Mouse (Mus musculus) brown adipose tissue, adult 24 weeks (tissue): Measurements from ENCODE around the gene Txlnb. TPM values are rescaled to one million over a fixed set of nuclear protein-coding genes. Genes with fewer than 3 reads are reported as not detected.
A peak's percentile ranks its signal among the peaks of the same experiment; 100 is the strongest.
"Not testable (repeated sequence)": the region's sequence is repeated elsewhere in the genome, so short reads cannot be mapped to it uniquely, and the experiment has no call there.

ENCODE experiments used
- H3K27ac ChIP-seq: fragments of 200-500 bp; replicated peaks from 2 replicates; pipeline ENCODE4 v1.5.1; 2012; ENCODE audit warnings: low read depth, mild to moderate bottlenecking, low read length
- H3K4me1 ChIP-seq: fragments of 200-500 bp; 2 replicates; pipeline ENCODE4 v1.6.1; 2012; ENCODE audit warnings: low read length, mixed read lengths; ENCODE audit not compliant: control insufficient read depth, insufficient read depth, insufficient read length
- H3K4me3 ChIP-seq: fragments of 200-500 bp; 2 replicates; pipeline ENCODE4 v1.5.1; 2012; ENCODE audit warnings: low read depth, mild to moderate bottlenecking, low read length, moderate library complexity; ENCODE audit not compliant: insufficient read depth
- polyA plus RNA-seq: library from polyadenylated mRNA; stranded (reverse); fragments of >200 nt; gene quantifications from 2 replicates; pipeline ENCODE4 v1.2.4, GENCODE M21; 2012; ENCODE audit not compliant: missing spikeins, insufficient read depth, insufficient read length

Gene Txlnb
- polyA plus RNA-seq, 1 experiment: 12.1 TPM

DNA sequence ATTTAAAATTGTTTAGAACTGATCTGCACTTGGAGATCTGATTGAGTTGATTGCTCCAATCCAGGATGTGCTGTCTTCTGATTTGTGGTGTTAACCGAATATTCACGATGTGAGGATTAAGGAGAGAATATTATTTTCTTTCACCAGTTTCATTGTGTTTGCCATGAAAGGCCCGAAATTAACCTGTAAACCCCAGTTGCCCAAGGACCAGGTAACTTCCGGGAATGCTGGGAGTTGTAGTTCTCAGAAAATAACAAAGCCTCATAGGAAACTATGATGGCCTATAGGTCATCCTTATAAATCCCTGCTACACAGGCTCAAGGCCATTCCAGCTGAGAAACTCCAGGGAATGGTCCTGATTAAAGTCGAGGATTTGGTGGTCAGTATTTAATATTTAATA lies 1.6 kb upstream of the Txlnb start:
- Histone ChIP-seq H3K27ac (no peak overlapping the region), H3K4me1 (peaks cover 8% of the 10 kb centered on the region), H3K4me3 (no peak overlapping the region)

- H3K4me1 ChIP-seq: peaks cover 8% of the 10 kb centered on the region
- H3K4me3 ChIP-seq: no peak overlapping the region
- H3K27ac ChIP-seq: 0 out of 2 replicates have a peak overlapping the region, but pooled peaks have one; percentile 3
These were observed 799 bp upstream of the Txlnb start for GRCm38 (mm10) chr10:17795227-17795626.

DNA sequence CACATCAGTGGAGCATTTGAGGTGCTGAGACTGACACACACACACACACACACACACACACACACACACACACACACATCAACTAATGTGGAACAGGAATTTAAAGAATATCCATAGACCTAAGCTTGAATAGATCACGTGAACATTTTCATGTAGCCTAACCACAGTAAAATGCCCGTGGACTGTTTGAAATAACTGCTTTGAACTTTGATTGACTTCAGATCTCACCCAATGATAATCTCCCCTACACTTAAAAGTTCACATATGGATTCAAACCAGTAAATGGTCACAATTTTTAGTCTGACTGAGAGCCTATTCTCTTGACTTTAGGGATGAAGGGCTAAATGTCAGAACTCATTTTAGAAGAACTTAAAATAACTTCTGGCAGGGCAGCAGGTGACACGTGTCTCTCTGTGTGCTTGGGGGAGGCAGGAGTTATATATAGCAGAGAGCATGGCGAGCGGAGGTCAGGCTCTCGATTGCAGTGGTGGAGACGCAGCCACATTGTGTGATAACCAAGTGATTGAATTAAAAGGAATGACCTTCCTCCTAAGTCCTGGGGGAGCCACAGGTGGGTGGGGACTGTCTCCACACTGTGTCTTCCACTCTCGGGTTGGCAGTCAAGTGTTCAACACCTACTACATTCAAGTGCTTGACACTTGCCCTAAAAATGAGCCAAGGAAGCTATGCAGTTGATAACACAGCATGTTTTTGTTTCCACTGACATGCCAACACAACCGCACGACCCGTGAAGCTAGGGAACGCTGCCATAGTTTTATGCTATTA lies 1.0 kb downstream of the Txlnb start:
- Histone ChIP-seq H3K4me3 (peak overlapping the region; percentile 49), H3K4me1 (peaks cover 8% of the 10 kb centered on the region), H3K27ac (peak overlapping the region; percentile 76)

DNA sequence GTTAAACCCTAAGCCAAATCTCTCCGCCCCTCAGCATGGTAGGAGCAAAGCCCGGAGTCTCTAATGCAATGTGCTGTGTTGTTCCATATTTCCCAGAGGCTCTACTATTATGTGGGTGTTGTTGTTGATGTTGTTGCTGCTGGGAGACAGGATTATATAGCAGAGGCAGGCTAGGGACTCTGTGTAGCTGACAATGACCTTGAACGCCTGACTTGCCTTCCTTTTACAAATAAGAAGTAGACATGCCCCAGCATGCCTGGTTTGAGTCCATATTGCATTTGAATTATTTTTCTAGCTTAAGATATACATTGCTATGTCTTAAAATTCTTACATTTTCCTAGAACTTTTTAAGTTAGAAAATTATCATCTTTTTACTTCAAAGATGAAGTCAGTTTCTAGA lies 1.7 kb downstream of the Txlnb start:
- Histone ChIP-seq H3K4me3 (peak overlapping the region; percentile 49), H3K27ac (peak overlapping the region; percentile 76), H3K4me1 (peaks cover 8% of the 10 kb centered on the region)

- Histone ChIP-seq H3K27ac (no peak overlapping the region), H3K4me3 (no peak overlapping the region)
These were observed 5.8 kb downstream of the Txlnb start for GRCm38 (mm10) chr10:17801788-17802187.

GRCm38 (mm10) chr10:17808526-17808925 lies 12.5 kb downstream of the Txlnb start:
- Histone ChIP-seq H3K4me3 (no peak overlapping the region), H3K4me1 (no peaks in the 10 kb centered on the region), H3K27ac (no peak overlapping the region)

More at GRCm38 (mm10) chr10:17801788-17802187, 5.8 kb downstream of the Txlnb start:
- peaks cover 3% of the 10 kb centered on the region; the same call in 1 of the 2 replicates for H3K4me1 ChIP-seq

GRCm38 (mm10) chr10:17815052-17815451 lies 19.0 kb downstream of the Txlnb start:
- no peaks in the 10 kb centered on the region for H3K4me1 ChIP-seq
- no peak overlapping the region for H3K27ac ChIP-seq
- H3K4me3 ChIP-seq: no peak overlapping the region

- not testable (repeated sequence) for H3K27ac ChIP-seq, H3K4me1 ChIP-seq
These were observed 24.4 kb downstream of the Txlnb start for GRCm38 (mm10) chr10:17820422-17820821.

GRCm38 (mm10) chr10:17827391-17827790 lies 31.4 kb downstream of the Txlnb start:
- Histone ChIP-seq H3K27ac (no peak overlapping the region), H3K4me1 (no peaks in the 10 kb centered on the region), H3K4me3 (no peak overlapping the region)

More at GRCm38 (mm10) chr10:17820422-17820821, 24.4 kb downstream of the Txlnb start:
- not testable (repeated sequence) for H3K4me3 ChIP-seq

DNA sequence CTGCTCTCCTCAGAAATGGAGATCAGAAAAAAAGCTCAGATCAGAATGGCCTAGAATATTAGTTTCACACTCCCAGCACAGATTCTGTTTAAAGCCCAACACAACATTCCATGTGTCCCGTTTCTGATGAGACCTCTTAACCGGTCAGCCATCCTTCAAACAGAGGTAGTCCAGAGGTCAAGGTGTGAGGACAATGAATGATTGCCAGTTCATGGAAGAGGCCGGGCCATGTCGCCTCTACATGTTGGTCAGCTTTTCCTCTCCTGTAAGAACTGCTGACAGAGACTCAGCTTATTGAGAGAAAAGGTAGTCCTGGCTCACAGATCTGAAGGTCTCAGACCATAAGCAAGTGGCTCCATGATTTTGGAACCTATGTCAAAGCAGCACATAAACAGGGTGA lies 33.2 kb downstream of the Txlnb start:
- Histone ChIP-seq H3K4me1 (no peaks in the 10 kb centered on the region), H3K4me3 (no peak overlapping the region), H3K27ac (no peak overlapping the region)

DNA sequence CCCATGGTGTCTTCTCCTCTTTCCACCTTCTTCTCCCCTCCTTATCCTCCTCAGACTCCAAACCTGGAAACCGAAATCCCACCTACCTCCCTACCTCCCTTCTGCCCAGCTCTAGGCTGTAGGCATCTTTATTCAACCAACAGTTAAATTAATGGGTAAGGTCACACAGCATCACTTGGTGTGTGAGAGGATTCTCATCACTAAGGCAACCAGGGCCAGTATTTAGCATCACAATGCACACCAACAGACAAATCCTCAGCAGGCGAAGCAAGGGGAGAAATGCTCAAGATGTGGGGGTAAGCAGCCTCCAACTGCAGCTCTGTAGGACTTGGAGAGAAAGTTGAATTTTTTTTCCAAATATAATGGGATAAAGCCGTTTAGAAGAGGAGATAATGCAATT lies 35.0 kb downstream of the Txlnb start:
- H3K4me1 ChIP-seq: peaks cover 3% of the 10 kb centered on the region; the same call in 1 of the 2 replicates
- H3K27ac ChIP-seq: no peak overlapping the region
- no peak overlapping the region for H3K4me3 ChIP-seq

DNA sequence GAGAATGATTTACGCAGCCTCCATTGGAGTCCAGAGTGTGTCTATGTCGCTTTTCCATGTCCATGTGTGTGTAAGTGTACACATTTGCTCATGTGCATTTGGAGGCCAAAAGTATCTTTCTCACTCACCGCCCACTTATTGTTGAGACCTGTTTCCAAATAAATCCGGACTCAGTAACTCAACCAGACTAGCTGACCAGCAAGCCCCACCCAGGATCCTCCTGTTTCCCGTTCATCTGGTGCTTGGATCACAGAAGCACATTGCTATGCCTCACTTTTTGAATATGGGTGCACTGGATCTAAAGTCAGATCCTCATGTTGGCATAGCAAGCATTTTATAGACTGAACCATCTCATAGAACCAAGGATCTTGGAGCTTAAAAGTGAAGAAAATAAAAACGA lies 39.0 kb downstream of the Txlnb start:
- Histone ChIP-seq H3K4me1 (peaks cover 4% of the 10 kb centered on the region; the same call in 1 of the 2 replicates), H3K4me3 (peak overlapping the region; percentile 11; the same call in 1 of the 2 replicates), H3K27ac (peak overlapping the region; percentile 81)

DNA sequence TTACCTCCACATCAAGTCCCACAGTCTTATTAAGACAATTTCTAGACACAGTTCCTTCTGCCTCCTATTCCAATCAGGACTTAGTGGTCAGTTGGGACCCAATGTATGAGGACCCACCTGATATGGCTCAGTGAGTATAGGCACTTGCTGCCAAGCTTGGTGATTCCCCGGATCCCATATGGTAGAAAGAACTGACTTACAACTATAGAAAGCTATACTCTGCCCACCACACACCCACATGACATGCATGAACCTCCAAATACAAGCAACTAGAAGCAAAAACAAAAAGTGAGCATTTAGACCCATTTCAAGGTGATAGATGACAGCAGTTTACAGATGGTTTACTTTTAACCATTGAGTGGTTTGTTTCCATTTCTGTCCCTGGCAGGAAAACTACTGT lies 40.2 kb downstream of the Txlnb start:
- no peak overlapping the region for H3K4me3 ChIP-seq
- 0 out of 2 replicates have a peak overlapping the region, but pooled peaks have one; percentile 58 for H3K27ac ChIP-seq
- peaks cover 4% of the 10 kb centered on the region; the same call in 1 of the 2 replicates for H3K4me1 ChIP-seq

GRCm38 (mm10) chr10:17842030-17842429 lies 46.0 kb downstream of the Txlnb start:
- no peak overlapping the region for H3K4me3 ChIP-seq
- H3K27ac ChIP-seq: no peak overlapping the region
- H3K4me1 ChIP-seq: no peaks in the 10 kb centered on the region

DNA sequence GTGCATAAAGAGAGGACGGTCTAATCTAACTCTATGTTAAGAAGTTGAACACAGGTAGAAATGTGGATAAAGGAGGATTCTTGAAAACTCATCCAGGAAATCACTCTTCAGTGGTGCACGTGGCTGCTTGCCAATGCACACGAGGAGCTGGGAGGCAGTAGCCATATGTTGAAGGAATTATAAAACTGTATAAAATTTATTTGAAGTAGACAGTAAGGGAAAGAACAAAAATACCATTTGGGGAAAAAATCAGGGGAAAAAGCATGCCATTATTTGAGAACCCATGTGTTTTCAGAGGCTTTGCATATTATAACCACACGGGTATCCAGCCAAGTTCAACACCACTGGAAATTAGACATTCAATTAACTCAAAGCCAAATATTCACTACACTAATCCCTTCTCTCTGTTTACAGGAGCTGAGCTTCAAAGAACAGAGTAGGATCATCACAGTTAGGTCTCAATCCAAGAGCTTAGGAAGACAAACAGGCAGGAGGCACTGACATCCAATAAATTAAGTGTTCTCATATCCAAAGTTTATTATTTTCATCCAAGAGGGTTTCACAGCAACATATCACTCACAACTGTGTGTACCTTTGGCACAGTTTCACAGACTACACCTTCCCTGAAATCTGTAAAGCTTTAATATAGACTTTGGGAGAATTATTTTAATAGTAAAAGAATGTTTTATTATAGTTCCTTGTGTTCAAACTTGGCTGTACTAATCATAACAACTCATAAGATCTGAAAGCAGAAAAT lies 48.9 kb downstream of the Txlnb start:
- no peak overlapping the region for H3K27ac ChIP-seq
- H3K4me3 ChIP-seq: no peak overlapping the region
- no peaks in the 10 kb centered on the region for H3K4me1 ChIP-seq
